Mouse (Mus musculus) midbrain, embryonic 11.5 days (tissue): ENCODE data around the gene Pp2d1. TPM values are rescaled to one million over a fixed set of nuclear protein-coding genes. Genes with fewer than 3 reads are reported as not detected.
"Not testable (repeated sequence)": the region's sequence is repeated elsewhere in the genome, so short reads cannot be mapped to it uniquely, and the experiment has no call there.

Experiments used
- ATAC-seq: fragments of 200-750 bp; cut with Nextera tagmentation; 2 replicates; pipeline ENCODE4 v1.8.0; 2017; ENCODE audit warnings: moderate TSS enrichment, moderate library complexity; ENCODE audit not compliant: low FRiP score
- DNase-seq: peaks from one replicate; pipeline ENCODE4 v3.0.0; 2015; ENCODE audit warnings: low spot score; ENCODE audit errors: missing footprints
- H3K27ac ChIP-seq: fragments of 300-500 bp; sonication (generic); 2 replicates; pipeline ENCODE4 v1.5.1; 2014; ENCODE audit warnings: low read depth, low read length
- H3K27me3 ChIP-seq: fragments of 300-500 bp; sonication (generic); 2 replicates; pipeline ENCODE4 v1.6.1; 2014; ENCODE audit warnings: mild to moderate bottlenecking, low read length, moderate library complexity, mixed read lengths; ENCODE audit not compliant: control insufficient read depth, insufficient read depth
- H3K36me3 ChIP-seq: fragments of 300-500 bp; sonication (generic); 2 replicates; pipeline ENCODE4 v1.6.1; 2014; ENCODE audit warnings: mild to moderate bottlenecking, low read length, moderate library complexity, mixed read lengths; ENCODE audit not compliant: control insufficient read depth, insufficient read depth
- H3K4me1 ChIP-seq: fragments of 300-500 bp; sonication (generic); 2 replicates; pipeline ENCODE4 v1.6.1; 2014; ENCODE audit warnings: low read length; ENCODE audit not compliant: control insufficient read depth, insufficient read depth
- H3K4me2 ChIP-seq: fragments of 300-500 bp; sonication (generic); 2 replicates; pipeline ENCODE4 v1.6.1; 2014; ENCODE audit warnings: mild to moderate bottlenecking, moderate library complexity
- H3K4me3 ChIP-seq: fragments of 300-500 bp; sonication (generic); 2 replicates; pipeline ENCODE4 v1.5.1; 2014; ENCODE audit warnings: low read depth, low read length
- H3K9ac ChIP-seq: fragments of 300-500 bp; sonication (generic); 2 replicates; pipeline ENCODE4 v1.6.1; 2014; ENCODE audit warnings: low read length
- H3K9me3 ChIP-seq: fragments of 300-500 bp; sonication (generic); 2 replicates; pipeline ENCODE4 v1.6.1; 2016; ENCODE audit warnings: low read length; ENCODE audit not compliant: control insufficient read depth
- WGBS: fragments of 180-500 bp; shearing (Covaris S2); extraction: QIAGEN DNeasy Blood & Tissue Kit; methylation state at CpG from one replicate; pipeline ENCODE4 v1.1.7; 2014; 5-methylcytosine and 5-hydroxymethylcytosine counted together
- polyA plus RNA-seq: library from polyadenylated mRNA; unstranded; fragments of >200 nt; fragmentation: Nextera tagmentation; extraction: Ambion mirVana; gene quantifications from 2 replicates; pipeline ENCODE4 v1.2.1, GENCODE M21; 2014

Pp2d1 gene
- polyA plus RNA-seq, result 0.22 and 0.34 TPM in 2 replicates

GRCm38 (mm10) chr17:53539351-53539750 lies at the start of gene Pp2d1:
Gene Pp2d1, minus strand, starts transcription at chr17:53539451.
- not testable (repeated sequence) for H3K4me3 ChIP-seq, H3K27ac ChIP-seq, H3K9me3 ChIP-seq, H3K27me3 ChIP-seq, ATAC-seq, H3K36me3 ChIP-seq, H3K9ac ChIP-seq, H3K4me1 ChIP-seq, H3K4me2 ChIP-seq, DNase-seq
- 90% methylated on average over 2 of the region's 2 CpGs for WGBS

GRCm38 (mm10) chr17:53588097-53588855 lies 49.0 kb upstream of the Pp2d1 start:
- ATAC-seq, result no peak
- Histone ChIP-seq H3K27ac (no peak overlapping the region), H3K4me1 (no peaks in the 10 kb centered on the region), H3K4me3 (no peak overlapping the region), H3K36me3 (no peaks in the 10 kb centered on the region), H3K27me3 (no peaks in the 10 kb centered on the region), H3K9me3 (no peaks in the 10 kb centered on the region), H3K9ac (no peak overlapping the region), H3K4me2 (no peak overlapping the region)
- WGBS, result 86% methylated on average over 9 of the region's 9 CpGs
- no peak for DNase-seq

GRCm38 (mm10) chr17:53587074-53587851 lies 48.0 kb upstream of the Pp2d1 start:
- Histone ChIP-seq H3K36me3 (no peaks in the 10 kb centered on the region), H3K4me3 (no peak overlapping the region), H3K9ac (no peak overlapping the region), H3K4me2 (no peak overlapping the region), H3K27ac (no peak overlapping the region), H3K4me1 (no peaks in the 10 kb centered on the region), H3K9me3 (no peaks in the 10 kb centered on the region), H3K27me3 (no peaks in the 10 kb centered on the region)
- WGBS, result 86% methylated on average over 14 of the region's 14 CpGs
- ATAC-seq (no peak), DNase-seq (peak; percentile 53)

GRCm38 (mm10) chr17:53583846-53584579 lies 44.8 kb upstream of the Pp2d1 start:
- Histone ChIP-seq H3K27me3 (no peaks in the 10 kb centered on the region), H3K4me3 (no peak overlapping the region), H3K9ac (no peak overlapping the region), H3K4me1 (no peaks in the 10 kb centered on the region), H3K36me3 (no peaks in the 10 kb centered on the region), H3K9me3 (no peaks in the 10 kb centered on the region), H3K27ac (no peak overlapping the region), H3K4me2 (no peak overlapping the region)
- WGBS, result 95% methylated on average over 11 of the region's 11 CpGs
- DNase-seq (peak; percentile 78), ATAC-seq (no peak)

GRCm38 (mm10) chr17:53582805-53583204 lies 43.6 kb upstream of the Pp2d1 start:
- Histone ChIP-seq H3K27ac (no peak overlapping the region), H3K27me3 (no peaks in the 10 kb centered on the region), H3K9ac (no peak overlapping the region), H3K4me3 (no peak overlapping the region), H3K36me3 (no peaks in the 10 kb centered on the region), H3K9me3 (no peaks in the 10 kb centered on the region), H3K4me1 (no peaks in the 10 kb centered on the region), H3K4me2 (no peak overlapping the region)
- 91% methylated on average over 7 of the region's 7 CpGs for WGBS
- peak; percentile 57 for DNase-seq
- ATAC-seq, result no peak

GRCm38 (mm10) chr17:53582026-53582585 lies 42.9 kb upstream of the Pp2d1 start:
- DNase-seq (no peak), ATAC-seq (no peak)
- no peaks in the 10 kb centered on the region for H3K9me3 ChIP-seq
- H3K4me3 ChIP-seq, result no peak overlapping the region
- no peaks in the 10 kb centered on the region for H3K36me3 ChIP-seq
- H3K9ac ChIP-seq, result no peak overlapping the region
- no peak overlapping the region for H3K4me2 ChIP-seq
- 71% methylated on average over 4 of the region's 4 CpGs for WGBS
- no peaks in the 10 kb centered on the region for H3K4me1 ChIP-seq
- H3K27ac ChIP-seq, result no peak overlapping the region
- no peaks in the 10 kb centered on the region for H3K27me3 ChIP-seq

- ATAC-seq (no peak), DNase-seq (no peak)
- Histone ChIP-seq H3K9ac (no peak overlapping the region), H3K4me2 (no peak overlapping the region), H3K4me1 (no peaks in the 10 kb centered on the region), H3K4me3 (no peak overlapping the region), H3K27me3 (no peaks in the 10 kb centered on the region), H3K9me3 (no peaks in the 10 kb centered on the region), H3K27ac (no peak overlapping the region), H3K36me3 (no peaks in the 10 kb centered on the region)
- whole genome bisulfite sequencing, result 70% methylated on average over 3 of the region's 3 CpGs
These were observed 41.0 kb upstream of the Pp2d1 start for GRCm38 (mm10) chr17:53580237-53580636.

GRCm38 (mm10) chr17:53579612-53580011 lies 40.4 kb upstream of the Pp2d1 start:
- no peak overlapping the region for H3K27ac ChIP-seq
- H3K4me2 ChIP-seq, result no peak overlapping the region
- no peak for DNase-seq
- WGBS, result 49% methylated on average over 4 of the region's 4 CpGs
- H3K4me3 ChIP-seq, result no peak overlapping the region
- ATAC-seq, result no peak
- no peaks in the 10 kb centered on the region for H3K27me3 ChIP-seq
- H3K9me3 ChIP-seq, result no peaks in the 10 kb centered on the region
- H3K9ac ChIP-seq, result no peak overlapping the region
- H3K36me3 ChIP-seq, result no peaks in the 10 kb centered on the region
- no peaks in the 10 kb centered on the region for H3K4me1 ChIP-seq
